Mouse (Mus musculus) myocyte (in vitro differentiated cells): ENCODE data around the gene Asb18.

Experiments
- MAX ChIP-seq: IDR thresholded peaks from one replicate; pipeline ENCODE4 v1.6.1; 2011; ENCODE audit warnings: low read depth, mild to moderate bottlenecking, control low read depth
- MYOD1 ChIP-seq, 3 experiments: IDR thresholded peaks; one replicate each; pipeline ENCODE4 v1.6.1; 2011; ENCODE audit warnings: control low read depth in 2 of 3, low read depth in 2 of 3, mild to moderate bottlenecking in 2 of 3, moderate library complexity in 1 of 3; ENCODE audit not compliant: insufficient read length in 2 of 3, control insufficient read depth in 1 of 3
- MYOG ChIP-seq, 3 experiments: IDR thresholded peaks; one replicate each; pipeline ENCODE4 v1.6.1; 2011; ENCODE audit warnings: control low read depth in 2 of 3, low read depth in 2 of 3, mild to moderate bottlenecking in 2 of 3; ENCODE audit not compliant: insufficient read length in 2 of 3, control insufficient read depth in 1 of 3, insufficient read depth in 1 of 3
- POLR2A ChIP-seq: IDR thresholded peaks from one replicate; pipeline ENCODE4 v1.6.1; 2011; ENCODE audit warnings: low read depth, mild to moderate bottlenecking, control low read depth, moderate library complexity; ENCODE audit not compliant: insufficient read length
- POLR2AphosphoS2 ChIP-seq: IDR thresholded peaks from one replicate; pipeline ENCODE4 v1.6.1; 2011; ENCODE audit warnings: low read depth, control low read depth; ENCODE audit not compliant: insufficient read length
- REST ChIP-seq: IDR thresholded peaks from one replicate; pipeline ENCODE4 v1.6.1; 2011; ENCODE audit warnings: mild to moderate bottlenecking, control low read depth, moderate library complexity; ENCODE audit not compliant: insufficient read depth, insufficient read length
- SRF ChIP-seq: IDR thresholded peaks from one replicate; pipeline ENCODE4 v1.6.1; 2011; ENCODE audit warnings: low read depth; ENCODE audit not compliant: control insufficient read depth, insufficient read length
- TCF12 ChIP-seq: IDR thresholded peaks from one replicate; pipeline ENCODE4 v1.6.1; 2011; ENCODE audit warnings: mild to moderate bottlenecking, control low read depth; ENCODE audit not compliant: poor library complexity, insufficient read depth, severe bottlenecking
- USF1 ChIP-seq: IDR thresholded peaks from one replicate; pipeline ENCODE4 v1.6.1; 2011; ENCODE audit warnings: low read depth, mild to moderate bottlenecking, control low read depth, moderate library complexity

- no peak for TF ChIP-seq POLR2A
- no peak for TF ChIP-seq MYOD1 (IDR thresholded peaks at IDR 0.05; ENCODE audit: control insufficient read depth in 1 of 3, insufficient read length in 2 of 3, low read depth in 2 of 3)
- no peak for TF ChIP-seq MYOG (IDR thresholded peaks at IDR 0.05; ENCODE audit: control insufficient read depth in 1 of 3, insufficient read depth in 1 of 3, insufficient read length in 2 of 3, low read depth in 2 of 3)
- no peak for TF ChIP-seq MAX
- TF ChIP-seq POLR2AphosphoS2: no peak
- no peak for TF ChIP-seq TCF12
- TF ChIP-seq REST: no peak
- TF ChIP-seq SRF: no peak
- TF ChIP-seq USF1: no peak
These were observed 111.8 kb downstream of the Asb18 start for GRCm38 (mm10) chr1:89902641-89903040.
